Mouse (Mus musculus): ENCODE measurements around the gene Naa35. TPM values are rescaled to one million over a fixed set of nuclear protein-coding genes. Genes with fewer than 3 reads are reported as not detected.
"Not testable (repeated sequence)": the region's sequence is repeated elsewhere in the genome, so short reads cannot be mapped to it uniquely, and the experiment has no call there.

Naa35 gene
- polyA plus RNA-seq, 1 experiment: 4.9 TPM

GRCm38 (mm10) chr13:59565945-59566520 lies 19.0 kb upstream of the Naa35 start:
- no peak overlapping the region for H3K4me3 ChIP-seq (replicated peaks)
- peaks cover 4% of the 10 kb centered on the region; the same call in 1 of the 2 replicates for H3K9me3 ChIP-seq
- TF ChIP-seq GATA1 (IDR thresholded peaks at IDR 0.05; ENCODE audit: borderline replicate concordance, low read length) (no peak), FLI1 (IDR thresholded peaks at IDR 0.05; ENCODE audit: low read length) (no peak)
- H3K27me3 ChIP-seq (replicated peaks): peaks cover 13% of the 10 kb centered on the region
- peaks cover 23% of the 10 kb centered on the region for H3K4me1 ChIP-seq
- no peaks in the 10 kb centered on the region for H3K36me3 ChIP-seq (replicated peaks; ENCODE audit: low read length)

GRCm38 (mm10) chr13:59571107-59571506 lies 14.0 kb upstream of the Naa35 start:
- H3K9me3 ChIP-seq: peaks cover 4% of the 10 kb centered on the region; the same call in 1 of the 2 replicates
- H3K4me3 ChIP-seq (replicated peaks): no peak overlapping the region
- no peaks in the 10 kb centered on the region for H3K36me3 ChIP-seq (replicated peaks; ENCODE audit: low read length)
- H3K27me3 ChIP-seq (replicated peaks): peaks cover 9% of the 10 kb centered on the region
- no peak for TF ChIP-seq FLI1 (IDR thresholded peaks at IDR 0.05; ENCODE audit: low read length)
- no peak for TF ChIP-seq GATA1 (IDR thresholded peaks at IDR 0.05; ENCODE audit: borderline replicate concordance, low read length)
- H3K4me1 ChIP-seq: no peaks in the 10 kb centered on the region

- no peaks in the 10 kb centered on the region for H3K36me3 ChIP-seq (replicated peaks; ENCODE audit: low read length)
- peaks cover 4% of the 10 kb centered on the region; the same call in 1 of the 2 replicates for H3K9me3 ChIP-seq
- no peak for TF ChIP-seq GATA1 (IDR thresholded peaks at IDR 0.05; ENCODE audit: borderline replicate concordance, low read length)
- no peak for TF ChIP-seq FLI1 (IDR thresholded peaks at IDR 0.05; ENCODE audit: low read length)
- no peak overlapping the region for H3K4me3 ChIP-seq (replicated peaks)
- peaks cover 5% of the 10 kb centered on the region for H3K27me3 ChIP-seq (replicated peaks)
- no peaks in the 10 kb centered on the region for H3K4me1 ChIP-seq
Observed at GRCm38 (mm10) chr13:59572549-59572948, 12.5 kb upstream of the Naa35 start.

DNA sequence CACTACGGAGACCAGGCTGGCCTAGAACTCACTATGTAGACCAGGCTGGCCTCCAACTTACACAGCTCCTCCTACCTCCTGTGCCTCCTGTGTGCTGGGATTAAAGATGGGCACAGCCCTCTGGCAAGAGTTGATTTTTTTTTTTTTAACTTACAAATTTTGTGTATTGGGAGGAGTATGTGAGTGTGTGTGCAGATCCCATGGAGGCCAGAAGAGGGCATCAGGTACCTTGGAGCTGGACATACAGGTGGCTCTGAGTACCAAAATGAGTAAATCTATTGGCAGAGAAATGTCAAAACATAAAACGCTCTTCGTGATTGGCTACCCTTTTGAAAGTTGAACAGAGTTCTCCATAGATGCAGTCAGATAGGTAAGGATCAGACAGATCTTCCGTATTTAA lies 4.1 kb upstream of the Naa35 start:
- peaks cover 9% of the 10 kb centered on the region for H3K4me1 ChIP-seq
- H3K27me3 ChIP-seq (replicated peaks): peaks cover 2% of the 10 kb centered on the region
- H3K9me3 ChIP-seq: no peaks in the 10 kb centered on the region
- no peaks in the 10 kb centered on the region for H3K36me3 ChIP-seq (replicated peaks; ENCODE audit: low read length)
- H3K4me3 ChIP-seq (replicated peaks): no peak overlapping the region
- TF ChIP-seq FLI1 (IDR thresholded peaks at IDR 0.05; ENCODE audit: low read length) (no peak), GATA1 (IDR thresholded peaks at IDR 0.05; ENCODE audit: borderline replicate concordance, low read length) (no peak)

GRCm38 (mm10) chr13:59584481-59584880 lies 578 bp upstream of the Naa35 start:
- no peak for TF ChIP-seq GATA1 (IDR thresholded peaks at IDR 0.05; ENCODE audit: borderline replicate concordance, low read length)
- Histone ChIP-seq H3K4me1 (peaks cover 39% of the 10 kb centered on the region), H3K36me3 (replicated peaks; ENCODE audit: low read length) (peaks cover 28% of the 10 kb centered on the region), H3K27me3 (replicated peaks) (no peaks in the 10 kb centered on the region), H3K4me3 (replicated peaks) (peak overlapping the region; percentile 95), H3K9me3 (no peaks in the 10 kb centered on the region)

GRCm38 (mm10) chr13:59585648-59586005 lies 568 bp downstream of the Naa35 start:
- no peaks in the 10 kb centered on the region for H3K9me3 ChIP-seq
- no peak for TF ChIP-seq GATA1 (IDR thresholded peaks at IDR 0.05; ENCODE audit: borderline replicate concordance, low read length)
- no peak for TF ChIP-seq FLI1 (IDR thresholded peaks at IDR 0.05; ENCODE audit: low read length)
- peak overlapping the region; percentile 95 for H3K4me3 ChIP-seq (replicated peaks)
- no peaks in the 10 kb centered on the region for H3K27me3 ChIP-seq (replicated peaks)
- H3K36me3 ChIP-seq (replicated peaks; ENCODE audit: low read length): peaks cover 39% of the 10 kb centered on the region
- peaks cover 41% of the 10 kb centered on the region for H3K4me1 ChIP-seq

GRCm38 (mm10) chr13:59587201-59587600 lies 2.1 kb downstream of the Naa35 start:
- H3K36me3 ChIP-seq (replicated peaks; ENCODE audit: low read length): peaks cover 54% of the 10 kb centered on the region
- no peaks in the 10 kb centered on the region for H3K27me3 ChIP-seq (replicated peaks)
- H3K4me1 ChIP-seq: peaks cover 41% of the 10 kb centered on the region
- no peaks in the 10 kb centered on the region for H3K9me3 ChIP-seq
- TF ChIP-seq GATA1 (IDR thresholded peaks at IDR 0.05; ENCODE audit: borderline replicate concordance, low read length) (no peak), FLI1 (IDR thresholded peaks at IDR 0.05; ENCODE audit: low read length) (no peak)
- H3K4me3 ChIP-seq (replicated peaks): peak overlapping the region; percentile 62

DNA sequence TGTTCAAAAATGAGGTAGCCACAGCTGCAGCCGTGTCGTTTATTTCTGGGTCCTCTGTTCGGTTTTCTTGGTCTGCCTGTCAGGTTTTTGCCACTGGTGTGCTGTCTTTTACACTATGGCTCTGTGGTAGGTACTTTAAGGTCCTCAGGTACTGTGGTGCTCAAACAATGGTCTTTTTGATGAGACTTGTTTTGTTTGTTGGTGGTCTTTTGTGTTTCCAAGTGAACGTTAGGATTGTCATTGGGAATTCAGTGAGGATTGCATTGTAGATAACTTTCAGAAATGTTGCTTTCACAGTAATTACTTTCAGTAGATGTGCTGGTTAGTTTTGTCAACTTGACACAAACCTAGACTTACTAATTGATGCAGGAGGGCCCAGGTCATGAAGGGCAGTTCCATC lies 4.6 kb downstream of the Naa35 start:
- no peaks in the 10 kb centered on the region for H3K27me3 ChIP-seq (replicated peaks)
- peaks cover 36% of the 10 kb centered on the region for H3K4me1 ChIP-seq
- H3K36me3 ChIP-seq (replicated peaks; ENCODE audit: low read length): peaks cover 77% of the 10 kb centered on the region
- 0 out of 2 replicates have a peak, but pooled peaks cover 3% of the 10 kb centered on the region for H3K9me3 ChIP-seq
- H3K4me3 ChIP-seq (replicated peaks): no peak overlapping the region
- TF ChIP-seq FLI1 (IDR thresholded peaks at IDR 0.05; ENCODE audit: low read length) (no peak), GATA1 (IDR thresholded peaks at IDR 0.05; ENCODE audit: borderline replicate concordance, low read length) (no peak)

DNA sequence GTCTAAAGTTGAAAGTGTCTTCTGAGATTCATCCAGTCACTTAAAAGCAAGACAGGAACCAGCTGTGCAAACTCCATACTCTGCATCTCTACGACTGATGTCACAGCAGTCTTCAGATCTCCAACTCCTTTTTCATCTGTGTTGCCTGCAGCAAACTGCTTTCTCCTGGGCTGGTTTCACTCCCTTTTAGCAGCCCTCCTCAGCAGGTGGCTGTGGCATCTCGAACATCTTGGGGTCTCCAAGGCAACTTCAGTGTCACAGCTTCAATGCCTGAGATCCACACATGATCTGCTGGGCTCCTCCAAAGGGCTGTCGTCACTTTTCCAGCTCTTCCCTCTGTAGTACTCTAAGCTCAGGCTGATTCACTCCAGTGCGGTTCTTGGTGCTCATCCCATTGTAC lies 5.6 kb downstream of the Naa35 start:
- H3K27me3 ChIP-seq (replicated peaks): no peaks in the 10 kb centered on the region
- H3K4me1 ChIP-seq: peaks cover 38% of the 10 kb centered on the region
- H3K4me3 ChIP-seq (replicated peaks): no peak overlapping the region
- 0 out of 2 replicates have a peak, but pooled peaks cover 3% of the 10 kb centered on the region for H3K9me3 ChIP-seq
- H3K36me3 ChIP-seq (replicated peaks; ENCODE audit: low read length): peaks cover 82% of the 10 kb centered on the region
- TF ChIP-seq FLI1 (IDR thresholded peaks at IDR 0.05; ENCODE audit: low read length) (no peak), GATA1 (IDR thresholded peaks at IDR 0.05; ENCODE audit: borderline replicate concordance, low read length) (no peak)

DNA sequence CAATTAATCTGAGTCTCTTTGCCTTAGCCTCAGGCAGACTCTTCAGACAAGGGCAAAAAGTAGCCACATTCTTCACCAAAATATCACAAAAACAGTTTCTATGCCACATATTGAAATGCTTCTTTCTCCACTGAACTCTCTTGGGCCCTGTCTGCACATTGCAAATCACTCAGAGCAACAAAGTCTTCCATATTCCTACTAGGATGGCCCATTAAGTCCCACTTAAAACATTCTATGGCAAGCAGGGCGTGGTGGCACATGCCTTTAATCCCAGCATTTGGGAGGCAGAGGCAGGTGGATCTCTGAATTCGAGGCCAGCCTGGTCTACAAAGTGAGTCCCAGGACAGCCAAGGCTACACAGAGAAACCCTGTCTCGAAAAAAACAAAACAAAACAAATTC lies 7.0 kb downstream of the Naa35 start:
- H3K36me3 ChIP-seq (replicated peaks; ENCODE audit: low read length): peaks cover 91% of the 10 kb centered on the region
- not testable (repeated sequence) for H3K27me3 ChIP-seq (replicated peaks); H3K9me3 ChIP-seq; H3K4me3 ChIP-seq (replicated peaks)
- H3K4me1 ChIP-seq: peaks cover 26% of the 10 kb centered on the region

DNA sequence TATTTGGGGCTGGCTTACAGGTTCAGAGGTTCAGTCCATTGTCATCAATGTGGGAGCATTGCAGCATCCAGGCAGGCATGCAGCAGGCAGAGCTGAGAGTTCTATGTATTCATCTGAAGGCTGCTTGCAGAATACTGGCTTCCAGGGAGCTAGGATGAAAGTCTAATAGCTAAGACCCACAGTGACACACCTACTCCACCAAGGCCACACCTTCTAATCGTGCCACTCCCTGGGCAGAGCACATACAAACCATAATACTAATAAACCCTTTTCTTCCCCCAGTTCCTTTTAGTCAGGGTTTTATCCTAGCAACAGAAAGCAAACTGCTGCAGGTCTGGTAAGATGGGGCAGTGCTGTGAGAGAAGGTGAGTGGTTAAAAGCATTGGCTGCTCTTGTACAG lies 7.6 kb downstream of the Naa35 start:
- no peaks in the 10 kb centered on the region for H3K27me3 ChIP-seq (replicated peaks)
- peaks cover 20% of the 10 kb centered on the region for H3K4me1 ChIP-seq
- no peak for TF ChIP-seq FLI1 (IDR thresholded peaks at IDR 0.05; ENCODE audit: low read length)
- no peak overlapping the region for H3K4me3 ChIP-seq (replicated peaks)
- peaks cover 85% of the 10 kb centered on the region for H3K36me3 ChIP-seq (replicated peaks; ENCODE audit: low read length)
- H3K9me3 ChIP-seq: 0 out of 2 replicates have a peak, but pooled peaks cover 3% of the 10 kb centered on the region
